Mouse (Mus musculus) spleen, adult 2 months (tissue): Measurements from ENCODE around the gene Efna4.

ENCODE experiments used
- CTCF ChIP-seq: fragments of 200-500 bp; IDR thresholded peaks from 2 replicates; pipeline ENCODE4 v1.5.1; 2011; ENCODE audit warnings: mild to moderate bottlenecking, inconsistent platforms; ENCODE audit not compliant: insufficient read depth, insufficient read length, insufficient replicate concordance; ENCODE audit errors: extremely low read depth
- POLR2A ChIP-seq: fragments of 200-500 bp; IDR thresholded peaks from 2 replicates; pipeline ENCODE4 v1.6.1; 2011; ENCODE audit warnings: low read depth, low read length, inconsistent platforms

DNA sequence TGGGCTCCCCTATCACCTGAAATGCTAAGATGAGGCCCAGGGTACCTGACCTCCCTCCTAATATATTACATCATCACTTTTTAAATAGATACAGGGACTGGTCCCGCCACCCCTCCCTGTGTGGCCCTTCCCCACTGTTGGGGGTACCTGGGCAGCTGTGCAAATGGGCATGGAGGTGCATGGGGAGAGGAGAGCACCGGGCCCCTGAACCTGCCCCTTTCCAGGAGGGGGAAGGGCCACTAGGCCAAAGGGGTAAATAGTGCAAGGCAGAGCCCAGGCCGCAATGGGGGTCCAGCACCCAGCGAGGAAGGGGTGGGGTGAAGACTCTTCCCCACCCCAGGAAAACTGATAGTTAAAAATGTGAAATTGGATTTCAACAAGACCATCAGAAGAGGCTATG, 40.0 kb upstream of the Efna4 start:
- TF ChIP-seq CTCF (no peak), POLR2A (no peak)
